Mouse (Mus musculus) MEL (cell line): ENCODE measurements around the gene Tmtc2. TPM values are rescaled to one million over a fixed set of nuclear protein-coding genes. Genes with fewer than 3 reads are reported as not detected.

Source experiments
- DNase-seq: peaks from one replicate; pipeline ENCODE4 v3.0.0; 2011; ENCODE audit warnings: low read depth, low spot score
- H3K27ac ChIP-seq: 2 replicates; pipeline ENCODE4 v1.5.1; 2012; ENCODE audit warnings: low read depth, mild to moderate bottlenecking, control low read depth, low read length, moderate library complexity; ENCODE audit not compliant: control insufficient read depth
- H3K27me3 ChIP-seq, 2 experiments: fragments of 150-350 bp in 1 of 2; sonication (generic) in 1 of 2; 2 replicates each; pipeline ENCODE4 v1.6.1; 2012; ENCODE audit warnings: low read length in 2 of 2, mild to moderate bottlenecking in 2 of 2, improper control_type of control experiment in 1 of 2, moderate library complexity in 1 of 2; ENCODE audit not compliant: insufficient read depth in 2 of 2, control insufficient read depth in 1 of 2
- H3K36me3 ChIP-seq, 2 experiments: 2 replicates each; pipeline ENCODE4 v1.6.1; 2012 to 2014; ENCODE audit warnings: low read length in 2 of 2, improper control_type of control experiment in 1 of 2, inconsistent platforms in 1 of 2, mild to moderate bottlenecking in 1 of 2; ENCODE audit not compliant: insufficient read depth in 2 of 2, control insufficient read depth in 1 of 2
- H3K4me1 ChIP-seq, 2 experiments: fragments of 150-350 bp in 1 of 2; sonication (generic) in 1 of 2; 2 replicates each; pipeline ENCODE4 v1.6.1; 2012; ENCODE audit warnings: low read length in 2 of 2, improper control_type of control experiment in 1 of 2, mild to moderate bottlenecking in 1 of 2; ENCODE audit not compliant: insufficient read depth in 2 of 2, control insufficient read depth in 1 of 2
- H3K4me3 ChIP-seq, 2 experiments: fragments of 150-350 bp in 1 of 2; sonication (generic) in 1 of 2; 2 replicates each; pipeline ENCODE4 v1.5.1; 2012; ENCODE audit warnings: low read depth in 2 of 2, low read length in 2 of 2, mild to moderate bottlenecking in 2 of 2, moderate library complexity in 2 of 2, control low read depth in 1 of 2, improper control_type of control experiment in 1 of 2; ENCODE audit not compliant: control insufficient read depth in 1 of 2, insufficient read depth in 1 of 2
- H3K79me2 ChIP-seq: 2 replicates; pipeline ENCODE4 v1.6.1; 2012; ENCODE audit warnings: mild to moderate bottlenecking, low read length, moderate library complexity; ENCODE audit not compliant: control insufficient read depth, poor library complexity, insufficient read depth
- H3K9ac ChIP-seq: 2 replicates; pipeline ENCODE4 v1.6.1; 2012; ENCODE audit warnings: low read depth, mild to moderate bottlenecking, control low read depth, low read length, moderate library complexity; ENCODE audit not compliant: control insufficient read depth, poor library complexity, severe bottlenecking
- H3K9me3 ChIP-seq: fragments of 150-350 bp; sonication (generic); replicated peaks from 2 replicates; pipeline ENCODE4 v1.6.1; 2012; ENCODE audit warnings: mild to moderate bottlenecking, low read length, improper control_type of control experiment, moderate library complexity; ENCODE audit not compliant: insufficient read depth
- CHD1 ChIP-seq: IDR thresholded peaks from 2 replicates; pipeline ENCODE4 v1.6.1; 2012; ENCODE audit warnings: low read depth, mild to moderate bottlenecking, inconsistent platforms, low read length, improper control_type of control experiment
- CHD2 ChIP-seq: IDR thresholded peaks from 2 replicates; pipeline ENCODE4 v1.6.1; 2011; ENCODE audit warnings: low read length, improper control_type of control experiment
- E2F4 ChIP-seq: IDR thresholded peaks from 2 replicates; pipeline ENCODE4 v1.6.1; 2011; ENCODE audit warnings: low read depth, low read length, improper control_type of control experiment, borderline replicate concordance
- EP300 ChIP-seq, 2 experiments: IDR thresholded peaks; 2 replicates each; pipeline ENCODE4 v1.6.1; 2011; ENCODE audit warnings: improper control_type of control experiment in 2 of 2, low read length in 2 of 2, low read depth in 1 of 2, mild to moderate bottlenecking in 1 of 2
- ETS1 ChIP-seq: IDR thresholded peaks from 2 replicates; pipeline ENCODE4 v1.6.1; 2012; ENCODE audit warnings: low read depth, mild to moderate bottlenecking, inconsistent platforms, low read length, improper control_type of control experiment, moderate library complexity
- GATA1 ChIP-seq: IDR thresholded peaks from 2 replicates; pipeline ENCODE4 v1.6.1; 2011; ENCODE audit warnings: low read depth, low read length, improper control_type of control experiment
- JUND ChIP-seq: IDR thresholded peaks from 2 replicates; pipeline ENCODE4 v1.6.1; 2011; ENCODE audit warnings: low read depth, mild to moderate bottlenecking, improper control_type of control experiment, low read length
- KAT2A ChIP-seq: conservative IDR thresholded peaks from 2 replicates; pipeline ENCODE4 v1.6.1; 2012; ENCODE audit warnings: low read depth, low read length, improper control_type of control experiment, inconsistent platforms
- MAX ChIP-seq: IDR thresholded peaks from 2 replicates; pipeline ENCODE4 v1.6.1; 2011; ENCODE audit warnings: low read length, improper control_type of control experiment
- MEF2A ChIP-seq: IDR thresholded peaks from 2 replicates; pipeline ENCODE4 v1.6.1; 2014; ENCODE audit warnings: low read depth, mild to moderate bottlenecking, inconsistent platforms, low read length, improper control_type of control experiment; ENCODE audit not compliant: poor library complexity, insufficient replicate concordance, severe bottlenecking; ENCODE audit errors: extremely low read depth
- MXI1 ChIP-seq: IDR thresholded peaks from 2 replicates; pipeline ENCODE4 v1.6.1; 2011; ENCODE audit warnings: mild to moderate bottlenecking, low read depth, low read length, improper control_type of control experiment
- MYC ChIP-seq: IDR thresholded peaks from 2 replicates; pipeline ENCODE4 v1.6.1; 2011; ENCODE audit warnings: low read depth, mild to moderate bottlenecking, low read length, improper control_type of control experiment, moderate library complexity
- NRF1 ChIP-seq: IDR thresholded peaks from 2 replicates; pipeline ENCODE4 v1.6.1; 2014; ENCODE audit warnings: low read depth, mild to moderate bottlenecking, inconsistent platforms, low read length, improper control_type of control experiment, moderate library complexity; ENCODE audit not compliant: poor library complexity, insufficient read depth, severe bottlenecking
- POLR2A ChIP-seq, 2 experiments: IDR thresholded peaks; 2 replicates each; pipeline ENCODE4 v1.6.1; 2011 to 2012; ENCODE audit warnings: low read length in 2 of 2, mild to moderate bottlenecking in 2 of 2, control low read depth in 1 of 2, improper control_type of control experiment in 1 of 2, low read depth in 1 of 2, moderate library complexity in 1 of 2; ENCODE audit not compliant: control insufficient read depth in 1 of 2, insufficient read depth in 1 of 2, poor library complexity in 1 of 2
- POLR2AphosphoS2 ChIP-seq: IDR thresholded peaks from 2 replicates; pipeline ENCODE4 v1.6.1; 2011; ENCODE audit warnings: low read length, improper control_type of control experiment
- SMC3 ChIP-seq: IDR thresholded peaks from 2 replicates; pipeline ENCODE4 v1.6.1; 2011; ENCODE audit warnings: low read depth, low read length, improper control_type of control experiment
- TCF12 ChIP-seq: IDR thresholded peaks from 2 replicates; pipeline ENCODE4 v1.6.1; 2014; ENCODE audit warnings: low read depth, mild to moderate bottlenecking, inconsistent platforms, low read length, improper control_type of control experiment, moderate library complexity
- UBTF ChIP-seq: IDR thresholded peaks from 2 replicates; pipeline ENCODE4 v1.6.1; 2012; ENCODE audit warnings: low read depth, mild to moderate bottlenecking, inconsistent platforms, low read length, improper control_type of control experiment, moderate library complexity, borderline replicate concordance; ENCODE audit not compliant: insufficient read depth
- USF2 ChIP-seq, 2 experiments: IDR thresholded peaks; 2 replicates each; pipeline ENCODE4 v1.6.1; 2011 to 2012; ENCODE audit warnings: improper control_type of control experiment in 2 of 2, low read length in 2 of 2, borderline replicate concordance in 1 of 2, inconsistent platforms in 1 of 2, low read depth in 1 of 2, mild to moderate bottlenecking in 1 of 2; ENCODE audit not compliant: insufficient read depth in 1 of 2
- ZKSCAN1 ChIP-seq: IDR thresholded peaks from 2 replicates; pipeline ENCODE4 v1.6.1; 2012; ENCODE audit warnings: low read depth, mild to moderate bottlenecking, inconsistent platforms, low read length, improper control_type of control experiment, moderate library complexity
- polyA plus RNA-seq, 2 experiments: library from polyadenylated mRNA; stranded (reverse) in 1 of 2; unstranded in 1 of 2; fragments of >175 nt in 1 of 2; fragments of >200 nt in 1 of 2; gene quantifications; 2 replicates each; pipeline versions ENCODE4 v1.2.1 to v1.2.4; 2012; ENCODE audit warnings: low replicate concordance in 2 of 2, low read depth in 1 of 2; ENCODE audit not compliant: insufficient read length in 2 of 2, insufficient read depth in 1 of 2, missing spikeins in 1 of 2
- total RNA-seq: library from RNA; depleted of rRNA; stranded (reverse); fragments of 300-350 nt; gene quantifications from 2 replicates; pipeline ENCODE4 v1.2.3, GENCODE M21; 2012

Tmtc2 gene
- total and polyA plus RNA-seq, 3 experiments, result not detected

GRCm38 (mm10) chr10:105417845-105418383, 156.3 kb downstream of the Tmtc2 start:
- H3K36me3 ChIP-seq, result no peaks in the 10 kb centered on the region
- DNase-seq, result no peak
- TF ChIP-seq POLR2A (IDR thresholded peaks at IDR 0.05; ENCODE audit: control insufficient read depth in 1 of 2, insufficient read depth in 1 of 2, low read depth in 1 of 2, low read length in 2 of 2, poor library complexity in 1 of 2), result no peak
- TF ChIP-seq SMC3, result no peak
- TF ChIP-seq CHD1, result no peak
- H3K9ac ChIP-seq, result no peak overlapping the region
- H3K4me1 ChIP-seq, result no peaks in the 10 kb centered on the region
- no peaks in the 10 kb centered on the region for H3K9me3 ChIP-seq
- H3K27me3 ChIP-seq, result no peaks in the 10 kb centered on the region
- no peaks in the 10 kb centered on the region for H3K79me2 ChIP-seq
- H3K27ac ChIP-seq, result no peak overlapping the region
- no peak overlapping the region for H3K4me3 ChIP-seq

- H3K27me3 ChIP-seq, result no peaks in the 10 kb centered on the region
- no peak overlapping the region for H3K9ac ChIP-seq
- no peaks in the 10 kb centered on the region for H3K79me2 ChIP-seq
- no peak for TF ChIP-seq ETS1
- TF ChIP-seq MYC, result no peak
- no peak for TF ChIP-seq KAT2A
- no peak for TF ChIP-seq MAX
- TF ChIP-seq MXI1, result no peak
- no peak for TF ChIP-seq JUND
- no peak for TF ChIP-seq EP300 (IDR thresholded peaks at IDR 0.05; ENCODE audit: low read depth in 1 of 2, low read length in 2 of 2)
- TF ChIP-seq TCF12, result no peak
- no peak for TF ChIP-seq E2F4
- no peak for TF ChIP-seq USF2 (IDR thresholded peaks at IDR 0.05; ENCODE audit: borderline replicate concordance in 1 of 2, insufficient read depth in 1 of 2, low read depth in 1 of 2, low read length in 2 of 2)
- no peak for TF ChIP-seq CHD1
- no peak for TF ChIP-seq MEF2A
- TF ChIP-seq POLR2AphosphoS2, result no peak
- TF ChIP-seq CHD2, result no peak
- no peak for TF ChIP-seq NRF1
- TF ChIP-seq POLR2A (IDR thresholded peaks at IDR 0.05; ENCODE audit: control insufficient read depth in 1 of 2, insufficient read depth in 1 of 2, low read depth in 1 of 2, low read length in 2 of 2, poor library complexity in 1 of 2), result no peak
- TF ChIP-seq UBTF, result no peak
- TF ChIP-seq ZKSCAN1, result no peak
- no peak for TF ChIP-seq GATA1
- TF ChIP-seq SMC3, result no peak
- TF ChIP-seq, all 39 proteins: peak for 0
- Histone ChIP-seq H3K4me3 (no peak overlapping the region), H3K27ac (no peak overlapping the region), H3K9me3 (no peaks in the 10 kb centered on the region), H3K4me1 (no peaks in the 10 kb centered on the region), H3K36me3 (no peaks in the 10 kb centered on the region)
- no peak for DNase-seq
These were observed 157.7 kb downstream of the Tmtc2 start for GRCm38 (mm10) chr10:105416601-105417000.
